Mouse (Mus musculus): ENCODE data around the gene St6galnac3. TPM values are rescaled to one million over a fixed set of nuclear protein-coding genes. Genes with fewer than 3 reads are reported as not detected.
"Not testable (repeated sequence)": the region's sequence is repeated elsewhere in the genome, so short reads cannot be mapped to it uniquely, and the experiment has no call there.

The St6galnac3 gene
- total RNA-seq, 2 experiments from 2014 or later, result 25.9 to 27.4 TPM

DNA sequence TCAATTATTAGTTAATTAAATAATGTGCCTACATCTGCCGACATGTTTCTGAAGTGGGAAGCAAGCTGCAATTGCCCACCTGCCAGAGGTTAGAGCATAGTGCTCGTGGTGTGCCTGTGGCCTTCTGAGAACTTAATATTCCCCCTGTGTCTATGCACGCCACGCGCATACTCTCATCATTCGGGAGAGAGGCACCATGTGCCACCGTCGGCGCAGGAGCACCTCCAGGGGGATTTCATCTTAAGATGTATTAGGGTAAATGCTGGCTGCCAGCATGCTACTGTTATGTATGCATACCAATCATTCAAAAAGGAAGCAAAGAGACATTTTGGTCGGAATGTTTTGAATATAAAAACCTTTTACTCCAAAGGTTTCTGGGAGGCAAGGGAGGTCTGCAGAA is 319.3 kb downstream of the St6galnac3 start:
- H3K4me3 ChIP-seq, result no peak overlapping the region
- TF ChIP-seq CTCF (conservative IDR thresholded peaks at IDR 0.05), result no peak
- no peak for DNase-seq (ENCODE audit: low spot score in 2 of 2)
- H3K27ac ChIP-seq, result peak overlapping the region; percentile 61

- no peak for DNase-seq (ENCODE audit: low spot score in 2 of 2)
- Histone ChIP-seq H3K4me3 (no peak overlapping the region), H3K27ac (no peak overlapping the region)
- TF ChIP-seq CTCF (conservative IDR thresholded peaks at IDR 0.05), result no peak
These were observed 324.7 kb downstream of the St6galnac3 start for GRCm38 (mm10) chr3:153400259-153400658.

GRCm38 (mm10) chr3:153399574-153399973 is 325.4 kb downstream of the St6galnac3 start:
- no peak for TF ChIP-seq CTCF (conservative IDR thresholded peaks at IDR 0.05)
- Histone ChIP-seq H3K27ac (no peak overlapping the region), H3K4me3 (no peak overlapping the region)
- DNase-seq (ENCODE audit: low spot score in 2 of 2), result peak in 1 of 2 experiments; percentile 42

DNA sequence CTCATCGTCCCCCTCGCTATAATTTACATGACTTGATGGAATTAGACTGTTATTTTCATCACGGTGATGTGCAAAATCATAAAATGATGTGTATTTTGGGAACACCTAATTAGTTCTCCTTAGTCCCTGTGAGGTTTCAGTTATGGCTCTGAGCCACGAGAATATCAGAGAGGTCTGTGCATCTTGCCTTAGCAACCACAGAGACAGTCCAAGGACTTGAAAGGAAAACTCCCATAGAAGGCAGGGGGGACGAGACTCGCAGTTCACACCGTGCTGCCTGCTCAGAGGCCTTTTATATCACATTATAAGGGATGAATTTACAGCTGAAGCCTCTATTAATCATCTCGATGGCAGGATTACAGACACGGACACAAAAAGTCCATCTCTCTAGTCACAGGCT is 327.2 kb downstream of the St6galnac3 start:
- H3K27ac ChIP-seq, result no peak overlapping the region
- H3K4me3 ChIP-seq, result no peak overlapping the region
- TF ChIP-seq CTCF (conservative IDR thresholded peaks at IDR 0.05), result no peak
- no peak for DNase-seq (ENCODE audit: low spot score in 2 of 2)

DNA sequence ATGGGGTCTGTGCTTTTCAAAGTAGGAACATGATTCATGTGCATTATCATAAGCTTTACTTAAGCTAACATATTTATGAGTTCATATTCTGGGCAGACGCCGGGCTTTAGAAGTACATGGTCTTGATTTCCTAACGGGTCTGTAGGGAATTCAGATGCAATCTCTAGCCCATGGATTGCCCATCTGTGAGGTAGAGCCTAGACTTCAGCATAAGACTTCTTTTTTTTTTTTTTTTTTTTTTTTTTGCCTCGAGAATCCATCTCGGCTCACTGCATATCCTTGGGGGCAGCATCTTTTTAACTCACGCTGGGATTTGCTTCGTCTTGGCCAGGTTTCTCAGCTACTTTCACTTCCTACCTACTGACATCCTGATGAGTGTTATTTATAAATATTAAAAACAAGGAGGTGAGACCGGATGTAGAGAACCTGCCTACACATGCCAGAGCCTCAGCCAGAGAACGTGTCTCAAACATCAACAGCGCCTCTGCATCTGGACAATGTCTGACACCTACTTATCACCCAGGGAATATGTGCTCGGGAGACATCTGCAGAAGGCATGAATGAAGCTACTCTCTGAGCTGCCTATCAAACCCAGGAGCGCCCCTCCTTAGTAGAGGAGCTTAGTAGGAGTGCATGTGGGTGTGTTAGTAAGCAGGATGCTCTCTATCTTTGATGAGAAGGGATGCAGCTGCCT is 328.5 kb downstream of the St6galnac3 start:
- no peak for TF ChIP-seq CTCF (conservative IDR thresholded peaks at IDR 0.05)
- DNase-seq (ENCODE audit: low spot score in 2 of 2), result no peak
- Histone ChIP-seq H3K4me3 (no peak overlapping the region), H3K27ac (no peak overlapping the region)

DNA sequence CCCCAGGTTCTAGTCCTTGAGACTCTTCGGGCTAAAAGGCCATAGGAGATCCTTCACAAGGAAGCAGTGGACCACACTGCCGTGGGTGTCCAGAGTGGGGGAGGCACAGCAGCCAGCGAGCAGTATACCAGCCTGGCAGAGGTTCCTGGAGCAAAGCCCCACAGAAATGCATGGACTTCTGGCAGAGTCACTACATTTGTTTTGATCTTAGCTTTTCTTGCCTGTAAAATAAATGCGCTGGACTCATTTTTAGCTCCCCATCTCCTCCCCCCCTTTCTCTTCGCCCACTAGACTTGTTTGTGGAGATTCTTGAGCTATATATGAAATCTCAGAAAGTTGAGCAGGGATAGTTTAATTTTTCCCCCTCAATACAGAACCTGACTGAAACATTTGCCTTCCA is 329.6 kb downstream of the St6galnac3 start:
- DNase-seq (ENCODE audit: low spot score in 2 of 2), result no peak
- Histone ChIP-seq H3K27ac (no peak overlapping the region), H3K4me3 (no peak overlapping the region)
- TF ChIP-seq CTCF (conservative IDR thresholded peaks at IDR 0.05), result no peak

DNA sequence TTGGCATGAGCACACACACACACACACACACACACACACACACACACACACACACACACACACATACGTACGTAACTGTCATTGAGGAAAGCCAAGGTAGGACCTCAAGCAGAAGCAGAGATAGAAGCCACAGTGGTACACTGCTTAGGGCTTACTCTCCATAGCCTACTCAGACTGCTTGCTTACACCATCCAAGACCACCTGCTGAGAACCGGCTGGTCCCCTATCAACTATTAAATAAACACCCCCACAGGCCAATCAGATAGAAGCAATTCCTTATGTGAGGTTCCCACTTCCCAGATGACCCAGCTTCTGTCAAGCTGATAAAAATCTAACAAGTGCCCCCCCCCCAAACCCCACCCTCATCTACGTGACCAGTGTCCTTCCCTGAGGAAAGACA is 330.2 kb downstream of the St6galnac3 start:
- TF ChIP-seq CTCF (conservative IDR thresholded peaks at IDR 0.05), result no peak
- no peak overlapping the region for H3K4me3 ChIP-seq
- DNase-seq (ENCODE audit: low spot score in 2 of 2), result no peak
- no peak overlapping the region for H3K27ac ChIP-seq

DNA sequence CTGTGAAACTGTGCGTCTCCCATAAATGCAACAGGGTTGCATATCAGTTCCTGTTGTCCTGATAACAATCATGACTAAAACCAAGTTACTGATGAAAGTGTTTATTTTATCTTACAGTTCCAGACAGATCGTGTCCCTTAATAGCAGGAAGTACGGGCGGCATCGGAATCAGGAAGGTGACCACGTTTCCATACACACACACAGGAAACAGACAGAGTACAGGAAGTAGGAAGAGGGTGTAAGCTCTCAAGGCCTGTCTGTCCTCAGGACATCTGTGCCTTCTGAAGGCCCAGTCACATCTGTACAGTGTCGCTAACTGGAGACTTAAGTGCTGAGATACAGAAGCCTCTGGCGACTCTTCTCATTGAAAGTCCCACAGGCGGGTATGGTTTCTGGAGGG is 330.8 kb downstream of the St6galnac3 start:
- no peak for TF ChIP-seq CTCF (conservative IDR thresholded peaks at IDR 0.05)

DNA sequence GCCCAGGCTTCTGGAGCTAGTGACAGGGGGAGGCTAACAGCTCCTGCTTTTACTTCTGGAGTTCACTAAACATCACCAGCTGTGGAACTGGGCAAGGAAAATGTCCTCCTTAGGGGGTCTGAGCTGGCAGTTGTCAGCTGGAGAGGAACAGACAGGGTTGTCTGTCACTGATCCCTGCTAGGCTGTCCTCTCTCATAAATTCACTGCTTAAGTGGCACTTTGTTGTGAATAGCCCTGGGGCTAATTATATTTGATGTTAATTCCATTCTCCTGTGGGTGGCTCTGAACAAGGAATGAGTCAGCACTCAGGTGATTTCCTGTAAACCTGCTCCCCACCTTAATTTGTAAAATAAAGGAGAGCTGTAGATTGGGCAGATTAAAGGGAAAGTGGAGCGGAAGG is 333.5 kb downstream of the St6galnac3 start:
- not testable (repeated sequence) for DNase-seq (ENCODE audit: low spot score in 2 of 2); H3K27ac ChIP-seq; H3K4me3 ChIP-seq

More for the DNA sequence above, 330.8 kb downstream of the St6galnac3 start:
- no peak overlapping the region for H3K4me3 ChIP-seq
- no peak for DNase-seq (ENCODE audit: low spot score in 2 of 2)
- no peak overlapping the region for H3K27ac ChIP-seq

GRCm38 (mm10) chr3:153384651-153385050 is 340.3 kb downstream of the St6galnac3 start:
- not testable (repeated sequence) for H3K4me3 ChIP-seq; H3K27ac ChIP-seq; DNase-seq (ENCODE audit: low spot score in 2 of 2)

DNA sequence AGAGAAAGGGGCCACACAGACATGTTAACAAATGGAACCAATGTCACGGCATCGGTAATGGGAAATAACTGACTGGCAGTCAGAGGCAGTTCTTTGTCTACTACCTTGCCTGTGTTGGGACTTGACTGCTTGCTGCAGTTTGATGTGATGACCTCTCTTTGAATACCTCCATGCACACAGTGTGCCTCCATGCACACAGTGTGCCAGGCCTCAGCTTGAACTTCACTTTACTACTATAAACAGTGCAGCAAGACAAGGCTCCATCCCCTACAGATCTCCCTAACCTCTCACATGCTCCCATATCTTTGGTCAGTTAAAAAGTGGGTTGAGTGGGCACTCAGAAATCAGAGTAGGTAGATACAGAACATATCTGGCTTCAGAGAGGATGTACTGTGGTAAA is 341.3 kb downstream of the St6galnac3 start:
- H3K27ac ChIP-seq, result no peak overlapping the region

GRCm38 (mm10) chr3:153365057-153365755 is 359.8 kb downstream of the St6galnac3 start:
- no peak for TF ChIP-seq CTCF (conservative IDR thresholded peaks at IDR 0.05)
- Histone ChIP-seq H3K27ac (no peak overlapping the region), H3K4me3 (no peak overlapping the region)
- DNase-seq (ENCODE audit: low spot score in 2 of 2), result no peak

More for the DNA sequence above, 341.3 kb downstream of the St6galnac3 start:
- DNase-seq (ENCODE audit: low spot score in 2 of 2), result no peak
- H3K4me3 ChIP-seq, result no peak overlapping the region
- no peak for TF ChIP-seq CTCF (conservative IDR thresholded peaks at IDR 0.05)

- TF ChIP-seq CTCF (conservative IDR thresholded peaks at IDR 0.05), result no peak
- no peak overlapping the region for H3K27ac ChIP-seq
- no peak for DNase-seq (ENCODE audit: low spot score in 2 of 2)
- H3K4me3 ChIP-seq, result no peak overlapping the region
These were observed 360.6 kb downstream of the St6galnac3 start for GRCm38 (mm10) chr3:153364366-153364765.

DNA sequence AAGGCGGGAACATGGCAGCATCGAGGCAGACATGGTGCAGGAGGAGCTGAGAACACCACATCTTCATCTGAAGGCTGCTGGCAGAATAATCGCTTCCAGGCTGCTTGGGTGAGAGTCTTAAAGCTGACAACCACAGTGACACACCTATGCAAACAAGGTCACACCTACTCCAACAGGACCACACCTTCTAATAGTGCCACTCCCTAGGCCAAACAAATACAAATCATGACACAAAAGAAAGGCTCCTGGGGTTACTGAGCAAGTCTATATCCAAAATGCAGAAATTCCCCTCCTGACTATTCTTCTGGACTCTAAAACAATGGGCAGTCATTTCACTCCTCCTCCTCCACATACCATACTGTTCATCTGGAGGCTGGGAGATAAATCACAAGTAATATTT is 365.0 kb downstream of the St6galnac3 start:
- TF ChIP-seq CTCF (conservative IDR thresholded peaks at IDR 0.05), result no peak
- no peak for DNase-seq (ENCODE audit: low spot score in 2 of 2)
- no peak overlapping the region for H3K4me3 ChIP-seq
- H3K27ac ChIP-seq, result no peak overlapping the region

Data from layer of hippocampus, adult 2 months (tissue).